In the genomic region with DNA sequence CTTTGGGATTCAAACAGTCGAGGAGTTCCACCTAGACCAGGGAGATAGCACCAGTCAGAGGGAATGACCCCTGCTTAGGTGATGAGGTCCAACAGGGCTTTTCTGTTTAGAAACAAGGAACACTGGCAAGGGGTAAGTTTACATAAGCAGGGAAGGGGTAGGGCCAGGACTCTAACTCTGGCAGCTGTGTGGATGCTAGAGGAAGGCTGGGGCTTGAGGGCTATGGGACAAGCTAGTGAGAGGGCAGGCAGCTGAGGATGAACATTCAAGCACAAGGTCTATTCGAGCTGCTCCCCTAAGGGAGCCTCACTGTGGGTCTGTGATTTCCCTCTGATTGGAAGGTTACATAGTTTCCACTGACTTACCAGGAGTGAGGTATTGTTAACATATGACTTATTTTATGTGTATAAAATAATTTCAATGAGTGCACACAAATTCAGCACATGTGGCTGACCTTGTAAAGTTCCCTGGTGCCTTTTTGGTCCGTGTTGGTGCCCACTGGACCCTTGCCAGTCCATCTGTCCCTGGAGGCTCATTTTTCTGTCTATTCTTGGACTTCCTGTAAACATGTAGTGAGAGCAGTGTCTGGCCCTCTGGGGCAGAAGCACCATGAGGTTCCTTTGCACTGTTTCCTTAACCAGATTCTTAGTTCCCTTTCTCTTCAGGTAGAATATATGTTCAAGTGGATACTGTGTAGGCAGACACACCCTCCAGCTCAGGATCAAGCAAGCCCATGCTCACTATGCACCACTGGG, we compare ENCODE assay signal across 8 mouse cellular contexts. TPM values are rescaled to one million over a fixed set of nuclear protein-coding genes. Genes with fewer than 3 reads are reported as not detected.
A peak's percentile ranks its signal among the peaks of the same experiment; 100 is the strongest.
DNase-seq lines count a peak whose midpoint lies in the region; ATAC-seq and TF ChIP-seq lines count a peak whose summit lies in the region.
"Had no signal": no experiment of that assay in that cellular context is flagged by ENCODE, and none has a peak within 500 bp of the region (broad histone marks: within the 10 kb centered on the region; RNA-seq: fewer than 3 reads in every experiment).

No protein-coding gene starts in this region.

- no peak for TF ChIP-seq EP300 in stomach, postnatal 0 days (optimal IDR thresholded peaks at IDR 0.05)

- WGBS in kidney, embryonic 15.5 days, result 52% methylated on average over 3 of the region's 3 CpGs
- WGBS in stomach, postnatal 0 days, result 17% methylated on average over 3 of the region's 3 CpGs

- H3K4me1 ChIP-seq in kidney, embryonic 15.5 days, result peaks cover 39% of the 10 kb centered on the region
- peaks cover 7% of the 10 kb centered on the region for H3K4me1 ChIP-seq in stomach, postnatal 0 days (replicated peaks; ENCODE audit: control insufficient read depth, insufficient read depth)

- no peak overlapping the region for H3K4me2 ChIP-seq in kidney, embryonic 15.5 days
- no peak overlapping the region for H3K4me2 ChIP-seq in stomach, postnatal 0 days (replicated peaks; ENCODE audit: low read depth)

- ATAC-seq in kidney, embryonic 15.5 days (replicated peaks; ENCODE audit: low FRiP score), result no peak
- ATAC-seq in stomach, postnatal 0 days (ENCODE audit: low FRiP score, low TSS enrichment), result no peak

- no peaks in the 10 kb centered on the region for H3K27me3 ChIP-seq in kidney, embryonic 15.5 days
- H3K27me3 ChIP-seq in stomach, postnatal 0 days (ENCODE audit: control insufficient read depth, insufficient read depth, low read length), result no peaks in the 10 kb centered on the region

- H3K9me3 ChIP-seq in kidney, embryonic 15.5 days (replicated peaks), result no peaks in the 10 kb centered on the region
- H3K9me3 ChIP-seq in stomach, postnatal 0 days (ENCODE audit: control insufficient read depth, low read length), result no peaks in the 10 kb centered on the region

- no peak for TF ChIP-seq CTCF in stomach, postnatal 0 days (IDR thresholded peaks at IDR 0.05; ENCODE audit: low read depth)

- DNase-seq in spleen, adult 18-20 months, result peak; percentile 39 to 43
- no peak for DNase-seq in spleen, adult 12 weeks (ENCODE audit: low spot score)
- DNase-seq in gastrocnemius, postnatal 14 days, result peak; percentile 65
- no peak for DNase-seq in stomach, postnatal 0 days (ENCODE audit: low spot score)
- no peak for DNase-seq in frontal cortex, postnatal 14 days (ENCODE audit: low spot score in 2 of 2)
- no peak for DNase-seq in layer of hippocampus, adult 8-10 months (ENCODE audit: low spot score in 2 of 2)

- H3K36me3 ChIP-seq in kidney, embryonic 15.5 days, result peaks cover 7% of the 10 kb centered on the region
- no peaks in the 10 kb centered on the region for H3K36me3 ChIP-seq in stomach, postnatal 0 days (ENCODE audit: control insufficient read depth, insufficient read depth, low read length)

- intact Hi-C loops in gastrocnemius, postnatal 14 days (cut with DNase I; ENCODE audit: low total_unique reads), result no loop called here

- H3K27ac ChIP-seq in kidney, embryonic 15.5 days, result 0 out of 2 replicates have a peak overlapping the region, but pooled peaks have one; percentile 13
- H3K27ac ChIP-seq in stomach, postnatal 0 days (replicated peaks), result 0 out of 2 replicates have a peak overlapping the region, but pooled peaks have one; percentile 20

- no peak overlapping the region for H3K9ac ChIP-seq in kidney, embryonic 15.5 days
- H3K9ac ChIP-seq in stomach, postnatal 0 days (ENCODE audit: low read length), result no peak overlapping the region

- H3K4me3 ChIP-seq in kidney, embryonic 15.5 days (replicated peaks), result no peak overlapping the region
- no peak overlapping the region for H3K4me3 ChIP-seq in stomach, postnatal 0 days (ENCODE audit: low read depth, low read length)

RNA-seq across cellular contexts. Expression of a gene that starts 1.7 kb away (rescaled TPM):
- total RNA-seq in gastrocnemius, postnatal 14 days (2021), result 100 to 1,000 TPM; 488 to 506 TPM
- 382 and 410 TPM in 2 replicates for polyA plus RNA-seq in kidney, embryonic 15.5 days (2015; fragmentation: Nextera tagmentation; extraction: Ambion mirVana)
- polyA plus RNA-seq in stomach, postnatal 0 days (2015; fragmentation: Nextera tagmentation; extraction: Ambion mirVana), result 595 and 599 TPM in 2 replicates
- 1,000 to 10,000 TPM; 2,127 to 4,480 (median 3,140) TPM for total RNA-seq in layer of hippocampus, adult 8-10 months (2022)

RNA-seq across cellular contexts. Expression of a gene that starts 12.4 kb away (rescaled TPM):
- 1 to 10 TPM in 1 of 2 experiments, under 1 TPM in 1; 0.53 to 1.5 TPM for total RNA-seq in gastrocnemius, postnatal 14 days (2021)
- not detected in 2 replicates for polyA plus RNA-seq in kidney, embryonic 15.5 days (2015; fragmentation: Nextera tagmentation; extraction: Ambion mirVana)
- not detected in 2 replicates for polyA plus RNA-seq in stomach, postnatal 0 days (2015; fragmentation: Nextera tagmentation; extraction: Ambion mirVana)
- not detected for total RNA-seq in layer of hippocampus, adult 8-10 months (2022)

RNA-seq across cellular contexts. Expression of a gene that starts 42.2 kb away (rescaled TPM):
- not detected for total RNA-seq in gastrocnemius, postnatal 14 days (2021)
- not detected in 2 replicates for polyA plus RNA-seq in kidney, embryonic 15.5 days (2015; fragmentation: Nextera tagmentation; extraction: Ambion mirVana)
- polyA plus RNA-seq in stomach, postnatal 0 days (2015; fragmentation: Nextera tagmentation; extraction: Ambion mirVana), result not detected in 2 replicates
- not detected for total RNA-seq in layer of hippocampus, adult 8-10 months (2022)
- polyA plus RNA-seq: large intestine, adult 2 months had no signal

RNA-seq across cellular contexts. Expression of a gene that starts 57.3 kb away (rescaled TPM):
- not detected for total RNA-seq in gastrocnemius, postnatal 14 days (2021)
- not detected in 2 replicates for polyA plus RNA-seq in kidney, embryonic 15.5 days (2015; fragmentation: Nextera tagmentation; extraction: Ambion mirVana)
- 0.17 TPM in 1 of 2 replicates, not detected in the other for polyA plus RNA-seq in stomach, postnatal 0 days (2015; fragmentation: Nextera tagmentation; extraction: Ambion mirVana)
- not detected for total RNA-seq in layer of hippocampus, adult 8-10 months (2022)
- polyA plus RNA-seq: large intestine, adult 2 months had no signal

Comparison
In these comparisons a context has a peak if more than half of its experiments do, and no peak if none do; other contexts are left out.
1. DNase-seq: peak in spleen, adult 18-20 months (2 of 2) and gastrocnemius, postnatal 14 days (single experiment); none in spleen, adult 12 weeks (single experiment), stomach, postnatal 0 days (single experiment), frontal cortex, postnatal 14 days (0 of 2) and layer of hippocampus, adult 8-10 months (0 of 2).
2. RNA of a gene that starts 1.7 kb away (total RNA-seq): 2,127 to 4,480 TPM in layer of hippocampus, adult 8-10 months; 488 to 506 TPM in gastrocnemius, postnatal 14 days; every median in the first group is over 4 times any median in the second.